Mouse (Mus musculus) olfactory bulb, adult 2 months (tissue): ENCODE results near the gene Trpm3. TPM values are rescaled to one million over a fixed set of nuclear protein-coding genes. Genes with fewer than 3 reads are reported as not detected.
A peak's percentile ranks its signal among the peaks of the same experiment; 100 is the strongest.

Experiments
- H3K27ac ChIP-seq: fragments of 200-500 bp; 2 replicates; pipeline ENCODE4 v1.5.1; 2012; ENCODE audit warnings: low read depth, low read length; ENCODE audit not compliant: insufficient read depth
- H3K4me1 ChIP-seq: fragments of 200-500 bp; 2 replicates; pipeline ENCODE4 v1.6.1; 2012; ENCODE audit warnings: low read length; ENCODE audit not compliant: control insufficient read depth, insufficient read depth
- H3K4me3 ChIP-seq: fragments of 200-500 bp; 2 replicates; pipeline ENCODE4 v1.5.1; 2012; ENCODE audit warnings: mild to moderate bottlenecking, low read depth, low read length, moderate library complexity; ENCODE audit not compliant: insufficient read depth
- CTCF ChIP-seq: fragments of 200-500 bp; IDR thresholded peaks from 2 replicates; pipeline ENCODE4 v1.5.1; 2012; ENCODE audit warnings: low read depth, mild to moderate bottlenecking, low read length, moderate library complexity; ENCODE audit not compliant: insufficient read depth
- POLR2A ChIP-seq: fragments of 200-500 bp; IDR thresholded peaks from 2 replicates; pipeline ENCODE4 v1.6.1; 2012; ENCODE audit warnings: mild to moderate bottlenecking, low read depth, low read length, moderate library complexity; ENCODE audit not compliant: insufficient read depth
- WGBS: fragments of 180-500 bp; shearing (Covaris S2); methylation state at CpG from one replicate; pipeline ENCODE4 v1.1.7; 2018; 5-methylcytosine and 5-hydroxymethylcytosine counted together
- polyA plus RNA-seq: library from polyadenylated mRNA; stranded (reverse); fragments of >200 nt; gene quantifications from 2 replicates; pipeline ENCODE4 v1.2.4, GENCODE M21; 2012; ENCODE audit warnings: low replicate concordance; ENCODE audit not compliant: missing spikeins, insufficient read depth, insufficient read length

Trpm3 gene
- polyA plus RNA-seq, 1 experiment = 53.7 TPM

DNA sequence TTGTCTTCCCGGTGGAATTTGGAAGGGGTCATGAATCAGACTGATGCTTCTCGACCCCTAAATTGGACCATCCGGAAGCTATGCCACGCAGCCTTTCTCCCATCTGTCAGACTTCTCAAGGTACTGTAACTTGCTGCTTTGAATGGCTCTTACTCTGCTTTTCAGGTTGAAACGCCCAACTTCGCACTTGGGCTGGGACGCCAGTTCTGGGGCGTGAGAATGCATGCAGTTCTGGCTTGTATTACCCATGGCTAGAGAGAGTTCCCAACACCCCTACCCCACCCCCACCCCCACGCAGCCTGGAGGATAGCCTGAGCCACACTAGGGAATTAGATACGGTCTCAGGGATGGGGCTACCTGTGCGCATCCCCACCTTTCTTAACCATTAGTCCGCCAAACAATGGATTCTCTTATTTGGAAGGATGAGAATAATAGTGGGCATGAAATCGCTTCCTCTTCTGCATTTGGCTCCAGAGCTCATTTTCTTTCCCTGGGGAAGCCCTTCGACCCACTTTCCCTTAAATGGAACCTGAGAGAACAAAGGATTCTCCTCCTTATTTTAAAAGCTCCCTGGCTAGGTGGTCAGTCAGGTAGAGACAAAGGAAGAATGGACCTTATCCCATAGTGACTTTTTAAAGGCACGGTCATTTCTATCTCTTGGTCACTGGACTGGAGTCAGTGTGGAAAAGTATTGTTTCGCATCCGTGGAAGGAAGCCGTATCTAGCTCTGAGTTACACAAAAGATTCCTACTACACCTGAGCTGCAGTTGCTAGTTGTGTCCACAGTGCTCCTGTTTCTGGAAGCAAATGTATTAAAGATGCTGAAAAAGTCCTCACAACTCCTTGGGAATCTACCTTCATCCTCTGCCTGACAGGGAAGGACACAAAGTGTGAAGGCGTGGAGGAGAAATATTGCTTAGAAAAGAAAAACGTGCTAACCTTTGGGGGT is 309.8 kb downstream of the Trpm3 start:
- H3K27ac ChIP-seq = peak overlapping the region; percentile 55
- H3K4me1 ChIP-seq = peaks cover 2% of the 10 kb centered on the region; the same call in 1 of the 2 replicates
- WGBS = 19% methylated on average over 20 of the region's 20 CpGs
- H3K4me3 ChIP-seq = peak overlapping the region; percentile 45
- no peak for TF ChIP-seq POLR2A
- TF ChIP-seq CTCF = no peak

DNA sequence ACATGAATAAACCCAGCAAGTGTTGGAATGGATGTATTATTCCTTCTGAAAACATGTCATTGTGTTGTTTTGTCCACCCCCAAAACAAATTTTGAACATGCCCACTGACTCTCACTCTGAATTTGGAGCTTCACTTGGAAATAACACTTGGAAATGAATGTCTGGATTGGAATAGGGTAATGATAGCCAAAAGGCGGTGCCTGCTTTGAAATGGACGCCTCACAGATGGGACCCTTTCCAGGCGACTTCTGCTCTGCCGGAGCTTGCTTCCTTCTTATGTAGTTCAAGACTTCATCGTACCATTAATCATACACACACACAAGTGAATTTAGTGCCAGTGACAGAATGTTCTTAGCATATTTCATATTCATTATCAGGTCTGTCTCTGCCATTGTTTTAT is 312.4 kb downstream of the Trpm3 start:
- H3K27ac ChIP-seq = no peak overlapping the region
- WGBS = 72% methylated on average over 5 of the region's 5 CpGs

DNA sequence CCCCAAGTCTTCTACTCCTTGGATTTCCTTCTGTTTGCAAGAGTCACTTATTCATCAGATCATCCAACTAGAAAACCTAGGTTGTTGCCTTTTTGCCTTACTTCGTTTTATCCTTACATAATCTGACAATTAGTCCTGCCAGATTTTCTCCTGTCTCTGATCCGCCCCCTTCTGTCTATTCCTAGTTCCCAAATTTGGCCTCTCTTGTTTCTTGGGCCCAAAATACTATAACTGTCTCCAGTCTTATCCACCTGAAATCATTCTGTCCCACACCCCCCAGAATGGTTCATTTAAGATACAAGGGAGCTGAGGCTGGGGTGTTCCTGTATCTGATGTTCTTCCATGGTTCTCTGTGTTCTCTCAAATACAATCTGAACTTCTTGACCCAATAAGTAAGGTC is 318.1 kb downstream of the Trpm3 start:
- WGBS = 75% methylated on average over 2 of the region's 2 CpGs

More for the DNA sequence above, 312.4 kb downstream of the Trpm3 start:
- H3K4me3 ChIP-seq = no peak overlapping the region
- H3K4me1 ChIP-seq = peaks cover 2% of the 10 kb centered on the region; the same call in 1 of the 2 replicates
- TF ChIP-seq CTCF = no peak
- TF ChIP-seq POLR2A = no peak

DNA sequence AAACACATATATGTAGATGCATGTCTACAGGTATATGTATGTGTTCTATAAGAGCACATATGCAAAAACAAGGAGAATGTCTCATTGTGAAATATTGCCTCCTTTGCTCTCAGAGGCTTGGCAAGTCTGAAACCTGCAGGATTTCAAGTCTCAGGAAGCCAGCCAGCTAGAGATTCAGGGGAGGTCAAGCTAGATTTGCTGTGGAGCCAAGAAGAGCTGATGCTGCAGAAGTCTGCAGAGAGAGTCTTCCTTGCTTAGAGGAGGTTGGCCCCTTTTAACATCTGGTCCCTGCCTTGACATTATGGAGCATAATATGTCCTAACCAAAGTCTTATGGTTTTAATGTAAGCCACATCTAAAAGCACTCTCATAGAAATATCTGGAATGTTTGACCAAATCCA is 323.2 kb downstream of the Trpm3 start:
- Histone ChIP-seq H3K4me3 (no peak overlapping the region), H3K27ac (no peak overlapping the region), H3K4me1 (peaks cover 4% of the 10 kb centered on the region)
- TF ChIP-seq POLR2A = no peak

More for the DNA sequence above, 318.1 kb downstream of the Trpm3 start:
- TF ChIP-seq POLR2A = no peak
- TF ChIP-seq CTCF = no peak
- H3K4me3 ChIP-seq = no peak overlapping the region
- no peak overlapping the region for H3K27ac ChIP-seq
- no peaks in the 10 kb centered on the region for H3K4me1 ChIP-seq

DNA sequence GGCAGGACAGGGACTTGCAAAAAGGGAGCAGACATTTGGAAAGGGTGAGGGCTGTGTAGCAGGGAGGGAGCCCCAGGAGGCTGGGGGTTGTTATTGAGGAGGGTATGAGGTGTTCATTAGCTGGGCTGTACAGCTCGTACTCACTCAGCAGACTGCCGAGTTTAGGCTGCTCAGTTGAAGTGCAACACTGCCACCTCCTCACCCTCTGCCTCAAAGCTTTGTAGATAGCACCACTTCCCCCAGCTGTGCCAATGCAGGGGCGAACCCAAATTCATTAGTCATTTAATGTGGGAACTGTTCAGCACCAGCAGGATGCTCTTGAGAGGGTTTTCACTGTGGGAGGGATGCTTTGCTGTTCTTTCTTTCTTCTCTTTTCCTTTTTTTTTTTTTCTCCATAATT is 324.7 kb downstream of the Trpm3 start:
- Histone ChIP-seq H3K4me1 (peaks cover 4% of the 10 kb centered on the region), H3K4me3 (no peak overlapping the region), H3K27ac (peak overlapping the region; percentile 46)
- WGBS = 15% methylated on average over 3 of the region's 3 CpGs
- no peak for TF ChIP-seq CTCF

DNA sequence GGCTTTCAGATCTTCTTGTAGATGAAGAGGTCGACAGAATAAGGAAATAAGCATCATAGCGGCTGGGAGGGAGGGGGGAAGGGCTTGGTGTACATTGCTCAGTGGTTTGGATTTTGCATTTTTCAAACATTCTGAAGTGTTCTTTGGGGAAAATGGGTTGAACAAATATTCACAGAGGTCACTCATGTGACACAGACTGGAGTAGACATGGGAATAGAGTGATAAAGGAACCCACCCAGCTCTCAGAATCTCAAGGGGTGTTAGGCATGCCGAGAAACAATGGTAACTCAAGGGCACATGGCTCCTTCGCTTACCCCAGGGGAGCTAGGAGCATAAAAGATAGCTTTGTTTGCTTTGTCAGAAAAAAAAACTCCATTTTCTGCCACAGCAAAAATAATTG is 330.8 kb downstream of the Trpm3 start:
- WGBS = 76% methylated on average over 4 of the region's 4 CpGs
- H3K4me3 ChIP-seq = no peak overlapping the region
- TF ChIP-seq POLR2A (no peak), CTCF (no peak)
- no peak overlapping the region for H3K27ac ChIP-seq
- no peaks in the 10 kb centered on the region for H3K4me1 ChIP-seq

DNA sequence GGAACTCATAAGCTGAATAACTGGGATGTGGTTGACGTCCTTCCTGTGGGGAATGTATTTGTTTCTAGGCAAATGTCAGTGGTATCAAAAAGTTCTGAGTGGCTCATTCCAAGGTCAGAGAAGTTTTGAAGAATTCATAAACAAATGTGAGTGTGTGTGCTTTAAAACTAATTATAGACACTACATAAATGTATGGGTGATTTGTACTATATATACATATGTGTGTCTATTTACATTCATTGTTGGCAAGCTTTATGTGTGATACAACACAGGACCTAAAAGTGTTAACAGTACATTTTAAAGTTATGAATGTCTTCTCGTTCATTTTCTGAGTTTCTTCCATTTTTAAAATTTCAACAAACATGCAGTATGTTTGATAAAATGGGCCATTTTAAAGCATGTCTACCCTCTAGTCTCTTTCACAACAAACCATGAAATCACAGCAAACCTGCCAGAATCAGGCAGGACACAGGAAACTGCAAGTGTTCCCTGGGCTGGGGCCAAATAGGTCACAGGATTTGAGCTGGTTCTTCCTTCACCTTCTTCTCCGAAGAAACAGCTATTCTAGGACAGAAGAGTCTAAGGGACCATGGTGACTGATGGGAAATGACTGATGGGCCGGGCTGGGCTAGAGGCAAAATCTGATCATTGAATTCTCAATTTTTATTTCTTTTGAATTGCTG is 334.3 kb downstream of the Trpm3 start:
- 80% methylated on average over 4 of the region's 4 CpGs for WGBS
- Histone ChIP-seq H3K4me3 (no peak overlapping the region), H3K27ac (no peak overlapping the region), H3K4me1 (no peaks in the 10 kb centered on the region)
- TF ChIP-seq CTCF (no peak), POLR2A (no peak)

DNA sequence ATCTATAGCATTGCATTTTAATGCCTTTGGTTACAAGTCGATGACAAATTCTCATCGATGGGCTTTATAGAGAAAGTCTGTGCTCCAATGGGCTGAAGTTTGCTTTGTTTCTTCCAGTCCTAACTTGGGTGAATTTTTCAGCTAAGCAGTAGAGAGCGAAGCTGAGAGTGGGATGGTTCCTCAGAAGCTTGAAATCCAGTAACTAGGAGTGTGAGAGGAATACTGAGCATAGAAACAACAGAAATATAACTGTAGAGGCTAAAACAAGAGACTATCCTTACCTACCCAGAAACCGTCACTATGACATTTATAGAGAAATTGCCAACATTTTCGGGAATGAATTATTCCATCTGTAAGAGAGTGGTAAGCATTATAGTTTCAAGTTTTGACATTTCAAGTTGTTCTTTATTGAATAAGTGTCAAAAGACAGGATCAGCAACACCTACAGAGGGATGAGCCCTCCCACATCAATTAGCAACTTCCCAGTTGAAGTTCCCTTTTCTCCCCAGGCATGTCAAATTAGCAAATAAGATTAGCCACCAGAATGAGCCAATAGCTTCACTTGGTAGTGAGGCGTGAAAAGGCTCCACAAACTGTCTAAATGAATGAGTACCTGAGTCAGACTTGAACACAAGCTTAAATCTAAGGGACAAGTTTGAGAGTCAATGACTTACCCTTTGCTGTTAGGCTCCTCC is 339.6 kb downstream of the Trpm3 start:
- H3K27ac ChIP-seq = no peak overlapping the region
- no peaks in the 10 kb centered on the region for H3K4me1 ChIP-seq
- WGBS = 93% methylated on average over 6 of the region's 6 CpGs
- TF ChIP-seq POLR2A (no peak), CTCF (no peak)
- H3K4me3 ChIP-seq = no peak overlapping the region

DNA sequence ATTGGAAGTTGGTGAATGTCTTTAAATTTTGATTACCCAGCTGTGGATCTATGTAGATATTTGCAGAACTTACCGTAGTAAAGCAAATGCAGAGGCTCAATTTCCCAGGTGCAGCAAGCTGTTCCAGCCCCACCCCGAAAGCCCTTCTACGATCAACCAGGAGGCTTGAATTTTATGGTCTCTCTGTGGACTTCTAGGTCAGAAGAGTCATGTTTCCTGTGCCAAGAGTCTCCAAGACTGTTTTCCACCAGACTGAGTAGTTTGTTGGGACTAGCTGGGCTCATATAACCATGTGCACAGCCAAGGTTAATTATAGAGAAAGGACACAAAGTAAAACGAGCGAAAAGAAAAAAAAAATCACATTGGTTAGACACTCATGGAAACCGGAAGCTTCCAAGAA is 364.6 kb downstream of the Trpm3 start:
- Histone ChIP-seq H3K4me1 (no peaks in the 10 kb centered on the region), H3K4me3 (no peak overlapping the region), H3K27ac (no peak overlapping the region)
- TF ChIP-seq POLR2A (no peak), CTCF (no peak)
- 74% methylated on average over 6 of the region's 6 CpGs for WGBS
